Mouse (Mus musculus) frontal cortex, postnatal 10 days (tissue): ENCODE results near the gene Ccdc172.

Source experiments
- DNase-seq, 2 experiments: peaks; one replicate each; pipeline ENCODE4 v3.0.0; 2022; ENCODE audit warnings: low spot score in 2 of 2, mixed read lengths in 1 of 2

Ccdc172 gene

DNA sequence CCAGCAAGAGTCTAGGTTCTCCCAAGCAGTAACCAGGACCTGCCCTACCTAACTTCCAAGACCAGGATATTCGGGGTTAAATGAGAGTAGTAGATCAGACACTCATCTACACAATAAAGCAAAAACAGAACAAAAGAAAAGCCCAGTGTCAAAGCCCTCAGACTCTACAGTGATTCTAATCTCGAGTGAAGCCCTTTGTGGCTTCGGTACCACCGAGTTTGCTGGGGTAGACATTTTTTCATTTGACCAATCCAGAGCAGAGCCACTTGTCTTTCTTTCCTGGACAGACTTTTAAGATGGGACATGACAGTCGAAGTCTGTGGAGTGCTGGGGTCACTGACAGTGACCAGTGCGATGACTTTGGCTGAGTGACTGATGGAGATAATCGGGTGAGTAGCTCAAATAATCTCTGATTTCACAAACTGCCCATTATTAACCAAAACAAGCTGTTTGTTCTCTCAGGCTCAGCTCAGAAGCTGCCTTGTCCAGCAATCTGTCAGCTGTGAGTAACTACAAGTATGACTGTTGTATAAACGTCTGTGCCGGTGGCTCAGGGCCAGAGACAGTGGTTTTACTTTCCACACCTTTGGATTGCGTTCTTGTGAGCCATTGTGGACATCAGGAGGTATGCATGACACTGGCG lies 60.8 kb downstream of the Ccdc172 start:
- no peak for DNase-seq

DNA sequence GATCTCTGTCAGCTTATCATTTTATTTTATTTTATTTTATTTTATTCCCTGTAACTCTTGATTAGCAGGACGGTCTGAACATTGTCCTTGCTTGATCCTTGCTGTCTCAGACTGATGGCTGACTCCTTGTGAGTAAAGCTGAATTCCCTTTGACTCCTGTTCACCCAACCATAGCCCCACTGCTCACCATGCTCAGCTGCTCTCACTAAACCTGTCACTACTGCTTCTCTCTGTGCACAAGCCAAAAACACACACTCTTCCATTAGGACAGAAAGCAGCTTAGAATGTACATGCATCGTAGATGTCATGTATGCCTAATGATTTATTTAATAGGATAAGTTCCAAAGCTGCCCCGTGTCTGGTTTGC lies 61.3 kb downstream of the Ccdc172 start:
- DNase-seq = no peak

DNA sequence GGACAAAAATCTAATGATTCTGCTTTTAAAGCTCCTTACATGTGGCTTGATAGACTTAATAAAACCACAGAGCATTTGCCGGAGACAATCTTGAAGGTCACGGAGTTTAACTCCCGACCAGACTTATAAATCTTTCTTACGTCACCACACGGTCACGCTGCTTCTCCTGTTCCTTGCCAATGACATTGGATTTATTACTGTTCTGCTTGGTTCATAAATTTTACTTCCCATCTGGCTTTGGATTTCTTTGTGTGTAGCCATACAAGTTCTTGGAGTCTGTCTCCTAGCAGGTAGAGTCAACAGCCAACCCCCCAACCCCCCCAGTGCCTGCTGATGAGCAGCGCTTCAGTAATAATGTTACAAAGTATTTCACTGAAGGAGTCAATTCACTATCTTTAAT lies 70.2 kb downstream of the Ccdc172 start:
- no peak for DNase-seq

DNA sequence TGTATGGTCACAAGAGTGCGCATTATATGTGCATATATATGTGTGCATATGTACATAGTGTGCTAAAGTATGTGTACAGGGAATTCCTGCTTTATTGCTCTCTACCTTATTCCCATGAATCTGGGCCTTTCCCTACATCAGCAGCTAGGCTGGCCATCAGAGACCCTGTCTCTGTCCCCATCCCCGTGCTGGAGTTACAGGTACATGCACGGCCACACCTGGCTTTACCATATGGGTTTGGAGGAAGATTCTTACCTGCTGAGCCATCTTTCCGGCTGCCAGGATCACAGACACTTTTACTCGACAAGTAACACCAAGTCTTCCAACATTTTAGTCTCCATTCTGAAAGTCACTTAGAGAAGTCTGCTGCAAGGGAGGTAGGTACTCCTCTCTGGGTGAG lies 71.2 kb downstream of the Ccdc172 start:
- DNase-seq = no peak

DNA sequence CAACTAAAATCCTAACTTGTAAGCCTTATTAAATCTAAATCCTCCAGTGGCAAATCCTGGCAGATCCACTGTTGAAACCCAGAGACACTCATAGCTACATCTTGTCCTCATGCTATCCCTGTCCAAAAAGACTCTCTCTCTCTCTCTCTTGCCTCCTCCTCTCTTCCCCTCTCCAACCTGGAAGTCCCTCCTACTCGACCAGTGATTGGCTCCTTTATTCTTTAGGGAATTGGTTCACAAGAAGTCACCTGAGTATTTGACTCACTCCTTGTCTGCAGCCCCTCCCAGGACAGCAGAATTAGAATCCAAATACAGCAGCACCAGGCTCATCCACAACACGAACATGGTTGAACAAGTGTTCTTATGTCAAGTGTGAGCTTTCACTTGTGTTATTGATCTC lies 74.3 kb downstream of the Ccdc172 start:
- DNase-seq = no peak

DNA sequence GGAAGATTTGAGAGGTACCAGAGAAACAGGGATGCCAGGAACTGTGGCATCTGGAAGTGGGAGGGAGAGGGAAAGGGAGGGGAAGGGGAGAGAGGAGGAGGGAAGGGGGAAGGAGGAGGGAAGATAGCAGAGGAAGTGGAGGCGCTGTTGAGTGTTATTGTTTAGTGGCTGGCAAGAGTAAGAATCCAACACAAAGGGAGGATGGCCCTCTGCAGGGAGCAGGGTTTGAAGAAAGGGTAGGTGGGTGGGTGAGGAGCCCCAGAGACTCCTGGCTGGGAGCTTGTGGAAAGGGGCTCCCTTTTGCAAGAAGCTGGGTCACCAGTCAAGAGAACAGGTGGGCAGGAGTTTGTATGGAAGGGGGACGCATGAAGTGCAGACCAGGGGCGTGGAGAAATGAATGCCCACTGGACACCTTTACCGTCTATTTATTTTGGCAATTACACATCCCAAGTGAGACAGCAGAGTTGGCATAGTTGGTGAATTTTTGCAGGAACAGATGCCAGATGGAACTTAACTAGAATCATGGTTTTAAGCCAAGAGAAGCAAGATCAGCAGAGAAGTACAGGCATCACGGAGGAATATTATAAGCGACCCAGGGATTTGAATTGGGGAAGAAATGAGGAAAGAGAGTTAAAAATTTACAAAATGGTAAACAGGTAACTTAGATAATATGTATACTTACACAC lies 78.6 kb downstream of the Ccdc172 start:
- no peak for DNase-seq

DNA sequence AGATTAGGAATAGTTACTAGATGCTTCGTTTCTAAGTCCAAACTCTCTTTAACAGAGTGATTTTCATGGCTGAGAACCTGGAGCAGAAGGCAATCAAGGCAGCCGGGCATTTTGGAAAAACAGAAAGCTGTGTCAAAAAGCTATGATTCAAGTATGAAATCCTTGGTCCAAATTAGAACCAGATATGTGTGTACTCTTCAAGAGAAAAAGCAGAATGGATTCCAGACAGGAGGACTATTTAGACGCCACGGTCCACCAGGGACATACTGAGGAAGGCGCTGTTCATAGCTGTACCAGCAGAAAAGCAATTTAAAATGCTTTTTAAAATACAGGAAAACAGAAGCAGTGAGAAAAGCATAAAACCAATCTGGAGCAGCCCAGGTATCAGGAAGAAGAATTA lies 88.6 kb downstream of the Ccdc172 start:
- no peak for DNase-seq
